Mouse (Mus musculus): Measurements from ENCODE around the gene Gm20388. TPM values are rescaled to one million over a fixed set of nuclear protein-coding genes. Genes with fewer than 3 reads are reported as not detected.

The Gm20388 gene
- polyA plus RNA-seq, 1 experiment from 2014 or later: 7.4 TPM

GRCm38 (mm10) chr8:121446133-121446532 lies 1535.5 kb downstream of the Gm20388 start:
- WGBS: 56% methylated on average over 12 of the region's 12 CpGs
- no peak overlapping the region for H3K27ac ChIP-seq (ENCODE audit: low read length)
- H3K4me3 ChIP-seq (replicated peaks; ENCODE audit: low read length): no peak overlapping the region
- no peaks in the 10 kb centered on the region for H3K36me3 ChIP-seq (ENCODE audit: control insufficient read depth, insufficient read depth, low read length)
- H3K9me3 ChIP-seq (replicated peaks; ENCODE audit: control insufficient read depth, low read length): no peaks in the 10 kb centered on the region
- H3K9ac ChIP-seq (ENCODE audit: low read length): no peak overlapping the region
- no peaks in the 10 kb centered on the region for H3K27me3 ChIP-seq (ENCODE audit: control insufficient read depth, insufficient read depth, low read length)
- ATAC-seq (ENCODE audit: insufficient read depth, low FRiP score): peak; percentile 21; the same call in 1 of the 2 replicates
- H3K4me2 ChIP-seq (ENCODE audit: low read depth, low read length): no peak overlapping the region
- H3K4me1 ChIP-seq (ENCODE audit: control insufficient read depth, insufficient read depth, low read length): no peaks in the 10 kb centered on the region

GRCm38 (mm10) chr8:121446862-121447261 lies 1536.2 kb downstream of the Gm20388 start:
- WGBS: 80% methylated on average over 6 of the region's 6 CpGs
- Histone ChIP-seq H3K4me1 (ENCODE audit: control insufficient read depth, insufficient read depth, low read length) (no peaks in the 10 kb centered on the region), H3K27me3 (ENCODE audit: control insufficient read depth, insufficient read depth, low read length) (no peaks in the 10 kb centered on the region), H3K4me2 (ENCODE audit: low read depth, low read length) (no peak overlapping the region), H3K36me3 (ENCODE audit: control insufficient read depth, insufficient read depth, low read length) (no peaks in the 10 kb centered on the region), H3K27ac (ENCODE audit: low read length) (no peak overlapping the region), H3K9ac (ENCODE audit: low read length) (no peak overlapping the region), H3K4me3 (replicated peaks; ENCODE audit: low read length) (no peak overlapping the region), H3K9me3 (replicated peaks; ENCODE audit: control insufficient read depth, low read length) (no peaks in the 10 kb centered on the region)
- ATAC-seq (ENCODE audit: insufficient read depth, low FRiP score): no peak

- Histone ChIP-seq H3K4me1 (ENCODE audit: control insufficient read depth, insufficient read depth, low read length) (no peaks in the 10 kb centered on the region), H3K9ac (ENCODE audit: low read length) (no peak overlapping the region), H3K9me3 (replicated peaks; ENCODE audit: control insufficient read depth, low read length) (no peaks in the 10 kb centered on the region), H3K27me3 (ENCODE audit: control insufficient read depth, insufficient read depth, low read length) (no peaks in the 10 kb centered on the region), H3K27ac (ENCODE audit: low read length) (no peak overlapping the region), H3K4me3 (replicated peaks; ENCODE audit: low read length) (no peak overlapping the region), H3K4me2 (ENCODE audit: low read depth, low read length) (no peak overlapping the region), H3K36me3 (ENCODE audit: control insufficient read depth, insufficient read depth, low read length) (no peaks in the 10 kb centered on the region)
- no peak for ATAC-seq (ENCODE audit: insufficient read depth, low FRiP score)
- WGBS: 64% methylated on average over 8 of the region's 8 CpGs
These were observed 1539.6 kb downstream of the Gm20388 start for GRCm38 (mm10) chr8:121450211-121450610.

GRCm38 (mm10) chr8:121451404-121452076 lies 1540.9 kb downstream of the Gm20388 start:
- 62% methylated on average over 16 of the region's 16 CpGs for WGBS
- Histone ChIP-seq H3K36me3 (ENCODE audit: control insufficient read depth, insufficient read depth, low read length) (no peaks in the 10 kb centered on the region), H3K27me3 (ENCODE audit: control insufficient read depth, insufficient read depth, low read length) (no peaks in the 10 kb centered on the region), H3K27ac (ENCODE audit: low read length) (no peak overlapping the region), H3K4me2 (ENCODE audit: low read depth, low read length) (no peak overlapping the region), H3K9me3 (replicated peaks; ENCODE audit: control insufficient read depth, low read length) (no peaks in the 10 kb centered on the region), H3K4me3 (replicated peaks; ENCODE audit: low read length) (no peak overlapping the region), H3K9ac (ENCODE audit: low read length) (no peak overlapping the region), H3K4me1 (ENCODE audit: control insufficient read depth, insufficient read depth, low read length) (no peaks in the 10 kb centered on the region)
- ATAC-seq (ENCODE audit: insufficient read depth, low FRiP score): peak; percentile 63; the same call in 1 of the 2 replicates

GRCm38 (mm10) chr8:121454737-121455136 lies 1544.1 kb downstream of the Gm20388 start:
- H3K27me3 ChIP-seq (ENCODE audit: control insufficient read depth, insufficient read depth, low read length): no peaks in the 10 kb centered on the region
- H3K4me3 ChIP-seq (replicated peaks; ENCODE audit: low read length): no peak overlapping the region
- H3K4me1 ChIP-seq (ENCODE audit: control insufficient read depth, insufficient read depth, low read length): no peaks in the 10 kb centered on the region
- H3K9ac ChIP-seq (ENCODE audit: low read length): no peak overlapping the region
- no peak overlapping the region for H3K4me2 ChIP-seq (ENCODE audit: low read depth, low read length)
- ATAC-seq (ENCODE audit: insufficient read depth, low FRiP score): no peak
- WGBS: 87% methylated on average over 17 of the region's 17 CpGs
- H3K27ac ChIP-seq (ENCODE audit: low read length): no peak overlapping the region
- H3K36me3 ChIP-seq (ENCODE audit: control insufficient read depth, insufficient read depth, low read length): no peaks in the 10 kb centered on the region
- H3K9me3 ChIP-seq (replicated peaks; ENCODE audit: control insufficient read depth, low read length): no peaks in the 10 kb centered on the region

GRCm38 (mm10) chr8:121461192-121461591 lies 1550.6 kb downstream of the Gm20388 start:
- 35% methylated on average over 3 of the region's 3 CpGs for WGBS
- no peaks in the 10 kb centered on the region for H3K9me3 ChIP-seq (replicated peaks; ENCODE audit: control insufficient read depth, low read length)
- H3K9ac ChIP-seq (ENCODE audit: low read length): no peak overlapping the region
- no peak overlapping the region for H3K27ac ChIP-seq (ENCODE audit: low read length)
- no peak overlapping the region for H3K4me2 ChIP-seq (ENCODE audit: low read depth, low read length)
- no peaks in the 10 kb centered on the region for H3K27me3 ChIP-seq (ENCODE audit: control insufficient read depth, insufficient read depth, low read length)
- no peaks in the 10 kb centered on the region for H3K36me3 ChIP-seq (ENCODE audit: control insufficient read depth, insufficient read depth, low read length)
- ATAC-seq (ENCODE audit: insufficient read depth, low FRiP score): no peak
- H3K4me1 ChIP-seq (ENCODE audit: control insufficient read depth, insufficient read depth, low read length): no peaks in the 10 kb centered on the region
- H3K4me3 ChIP-seq (replicated peaks; ENCODE audit: low read length): no peak overlapping the region

GRCm38 (mm10) chr8:121462092-121462491 lies 1551.5 kb downstream of the Gm20388 start:
- Histone ChIP-seq H3K9ac (ENCODE audit: low read length) (no peak overlapping the region), H3K27ac (ENCODE audit: low read length) (no peak overlapping the region), H3K4me3 (replicated peaks; ENCODE audit: low read length) (no peak overlapping the region), H3K36me3 (ENCODE audit: control insufficient read depth, insufficient read depth, low read length) (no peaks in the 10 kb centered on the region), H3K9me3 (replicated peaks; ENCODE audit: control insufficient read depth, low read length) (no peaks in the 10 kb centered on the region), H3K4me1 (ENCODE audit: control insufficient read depth, insufficient read depth, low read length) (no peaks in the 10 kb centered on the region), H3K4me2 (ENCODE audit: low read depth, low read length) (no peak overlapping the region), H3K27me3 (ENCODE audit: control insufficient read depth, insufficient read depth, low read length) (no peaks in the 10 kb centered on the region)
- no peak for ATAC-seq (ENCODE audit: insufficient read depth, low FRiP score)
- 48% methylated on average over 3 of the region's 3 CpGs for WGBS

- no peak overlapping the region for H3K27ac ChIP-seq (ENCODE audit: low read length)
- 79% methylated on average over 49 of the region's 49 CpGs for WGBS
These were observed 1557.7 kb downstream of the Gm20388 start for GRCm38 (mm10) chr8:121468083-121469071.

More at GRCm38 (mm10) chr8:121468083-121469071, 1557.7 kb downstream of the Gm20388 start:
- Histone ChIP-seq H3K9me3 (replicated peaks; ENCODE audit: control insufficient read depth, low read length) (no peaks in the 10 kb centered on the region), H3K9ac (ENCODE audit: low read length) (no peak overlapping the region), H3K4me1 (ENCODE audit: control insufficient read depth, insufficient read depth, low read length) (no peaks in the 10 kb centered on the region), H3K4me2 (ENCODE audit: low read depth, low read length) (no peak overlapping the region), H3K27me3 (ENCODE audit: control insufficient read depth, insufficient read depth, low read length) (no peaks in the 10 kb centered on the region), H3K4me3 (replicated peaks; ENCODE audit: low read length) (no peak overlapping the region), H3K36me3 (ENCODE audit: control insufficient read depth, insufficient read depth, low read length) (no peaks in the 10 kb centered on the region)
- ATAC-seq (ENCODE audit: insufficient read depth, low FRiP score): no peak
